Comparison of ENCODE assay signal across 32 mouse cellular contexts in genomic region chr7:107699926-107700325, GRCm38 (mm10). TPM values are rescaled to one million over a fixed set of nuclear protein-coding genes. Genes with fewer than 3 reads are reported as not detected.
DNase-seq lines count a peak whose midpoint lies in the region; ATAC-seq and TF ChIP-seq lines count a peak whose summit lies in the region.
"Had no signal": no experiment of that assay in that cellular context is flagged by ENCODE, and none has a peak within 500 bp of the region (broad histone marks: within the 10 kb centered on the region; RNA-seq: fewer than 3 reads in every experiment).

No protein-coding gene starts in this region.

- H3K4me1 ChIP-seq in liver, embryonic 16.5 days (ENCODE audit: control insufficient read depth, low read depth, low read length): no peaks in the 10 kb centered on the region; the same call in 1 of the 2 replicates
- H3K4me1 ChIP-seq in liver, embryonic 11.5 days (replicated peaks; ENCODE audit: control insufficient read depth, insufficient read depth, low read length): no peaks in the 10 kb centered on the region
- H3K4me1 ChIP-seq in lung, embryonic 14.5 days (ENCODE audit: insufficient read depth): no peaks in the 10 kb centered on the region
- H3K4me1 ChIP-seq in stomach, postnatal 0 days (replicated peaks; ENCODE audit: control insufficient read depth, insufficient read depth): no peaks in the 10 kb centered on the region
- no peaks in the 10 kb centered on the region for H3K4me1 ChIP-seq in hindbrain, postnatal 0 days (ENCODE audit: insufficient read depth, low read length)
- H3K4me1 ChIP-seq: forebrain, embryonic 15.5 days; hindbrain, embryonic 12.5 days; midbrain, embryonic 10.5 days; neural tube, embryonic 13.5 days had no signal

- WGBS in liver, embryonic 16.5 days (ENCODE audit: insufficient replicate concordance): 44% methylated on average over 1 of the region's 1 CpGs
- WGBS in liver, embryonic 11.5 days: 62% methylated on average over 1 of the region's 1 CpGs
- WGBS in lung, embryonic 14.5 days: 46% methylated on average over 1 of the region's 1 CpGs
- 53% methylated on average over 1 of the region's 1 CpGs for WGBS in stomach, postnatal 0 days
- 87% methylated on average over 1 of the region's 1 CpGs for WGBS in hindbrain, postnatal 0 days

- H3K27ac ChIP-seq in liver, embryonic 16.5 days (ENCODE audit: low read length): no peak overlapping the region
- no peak overlapping the region for H3K27ac ChIP-seq in liver, embryonic 11.5 days (ENCODE audit: low read depth, low read length)
- H3K27ac ChIP-seq in lung, embryonic 14.5 days (ENCODE audit: low read depth): peak overlapping the region; percentile 68; the same call in 1 of the 2 replicates
- H3K27ac ChIP-seq in stomach, postnatal 0 days (replicated peaks): 0 out of 2 replicates have a peak overlapping the region, but pooled peaks have one; percentile 36
- no peak overlapping the region for H3K27ac ChIP-seq in hindbrain, postnatal 0 days
- H3K27ac ChIP-seq: forebrain, embryonic 15.5 days; heart, embryonic 13.5 days; hindbrain, embryonic 12.5 days; midbrain, embryonic 10.5 days; neural tube, embryonic 13.5 days had no signal

- no peak overlapping the region for H3K9ac ChIP-seq in liver, embryonic 16.5 days (ENCODE audit: low read depth, low read length)
- H3K9ac ChIP-seq in liver, embryonic 11.5 days (ENCODE audit: low read depth, low read length): no peak overlapping the region
- no peak overlapping the region for H3K9ac ChIP-seq in lung, embryonic 14.5 days
- H3K9ac ChIP-seq in stomach, postnatal 0 days (ENCODE audit: low read length): no peak overlapping the region
- no peak overlapping the region for H3K9ac ChIP-seq in hindbrain, postnatal 0 days (replicated peaks; ENCODE audit: low read length)
- H3K9ac ChIP-seq: forebrain, embryonic 15.5 days; heart, embryonic 13.5 days; hindbrain, embryonic 12.5 days; neural tube, embryonic 13.5 days had no signal

- TF ChIP-seq EP300 in stomach, postnatal 0 days (optimal IDR thresholded peaks at IDR 0.05): no peak

- H3K36me3 ChIP-seq in liver, embryonic 16.5 days (ENCODE audit: control insufficient read depth, insufficient read depth): no peaks in the 10 kb centered on the region
- H3K36me3 ChIP-seq in liver, embryonic 11.5 days (ENCODE audit: control insufficient read depth, insufficient read depth, low read length): no peaks in the 10 kb centered on the region
- H3K36me3 ChIP-seq in lung, embryonic 14.5 days (ENCODE audit: insufficient read depth): no peaks in the 10 kb centered on the region
- no peaks in the 10 kb centered on the region for H3K36me3 ChIP-seq in stomach, postnatal 0 days (ENCODE audit: control insufficient read depth, insufficient read depth, low read length)
- no peaks in the 10 kb centered on the region for H3K36me3 ChIP-seq in hindbrain, postnatal 0 days (ENCODE audit: insufficient read depth, low read length)
- H3K36me3 ChIP-seq: forebrain, embryonic 15.5 days; heart, embryonic 13.5 days; hindbrain, embryonic 12.5 days; midbrain, embryonic 10.5 days; neural tube, embryonic 13.5 days had no signal

- ATAC-seq in liver, embryonic 16.5 days (ENCODE audit: low read depth): peak; percentile 54
- no peak for ATAC-seq in liver, embryonic 11.5 days (replicated peaks; ENCODE audit: low FRiP score)
- peak; percentile 80 for ATAC-seq in lung, embryonic 14.5 days (ENCODE audit: insufficient read depth)
- ATAC-seq in stomach, postnatal 0 days (ENCODE audit: low FRiP score, low TSS enrichment): peak; percentile 23; the same call in 1 of the 2 replicates
- no peak for ATAC-seq in hindbrain, postnatal 0 days
- ATAC-seq: activated CD4-positive, CD25-positive, alpha-beta regulatory T cell, adult 4 months; forebrain, embryonic 15.5 days; midbrain, embryonic 16.5 days had no signal

- H3K4me2 ChIP-seq in liver, embryonic 16.5 days (ENCODE audit: low read depth, low read length): no peak overlapping the region
- H3K4me2 ChIP-seq in liver, embryonic 11.5 days: no peak overlapping the region
- H3K4me2 ChIP-seq in lung, embryonic 14.5 days: no peak overlapping the region
- no peak overlapping the region for H3K4me2 ChIP-seq in stomach, postnatal 0 days (replicated peaks; ENCODE audit: low read depth)
- no peak overlapping the region for H3K4me2 ChIP-seq in hindbrain, postnatal 0 days (ENCODE audit: low read depth, low read length)
- H3K4me2 ChIP-seq: forebrain, embryonic 15.5 days; heart, embryonic 13.5 days; hindbrain, embryonic 12.5 days; neural tube, embryonic 13.5 days had no signal

- no peak for TF ChIP-seq CTCF in lung, embryonic 14.5 days (IDR thresholded peaks at IDR 0.05; ENCODE audit: low read depth)
- no peak for TF ChIP-seq CTCF in stomach, postnatal 0 days (IDR thresholded peaks at IDR 0.05; ENCODE audit: low read depth)
- TF ChIP-seq CTCF in hindbrain, postnatal 0 days (IDR thresholded peaks at IDR 0.05; ENCODE audit: low read depth): no peak

- no peaks in the 10 kb centered on the region for H3K27me3 ChIP-seq in liver, embryonic 16.5 days (ENCODE audit: control insufficient read depth, insufficient read depth, low read depth, low read length)
- no peaks in the 10 kb centered on the region for H3K27me3 ChIP-seq in liver, embryonic 11.5 days (replicated peaks; ENCODE audit: control insufficient read depth, insufficient read depth, low read length)
- H3K27me3 ChIP-seq in lung, embryonic 14.5 days (ENCODE audit: insufficient read depth, low read length): no peaks in the 10 kb centered on the region
- no peaks in the 10 kb centered on the region for H3K27me3 ChIP-seq in stomach, postnatal 0 days (ENCODE audit: control insufficient read depth, insufficient read depth, low read length)
- no peaks in the 10 kb centered on the region; the same call in 1 of the 2 replicates for H3K27me3 ChIP-seq in hindbrain, postnatal 0 days (ENCODE audit: insufficient read depth, low read length)
- H3K27me3 ChIP-seq: forebrain, embryonic 15.5 days; heart, embryonic 13.5 days had no signal

- no peak for DNase-seq in liver, embryonic 11.5 days (ENCODE audit: low spot score)
- DNase-seq in lung, embryonic 14.5 days: peak; percentile 51
- peak; percentile 50 for DNase-seq in lung, postnatal 10 days
- no peak for DNase-seq in stomach, postnatal 0 days (ENCODE audit: low spot score)
- DNase-seq in ovary, postnatal 10 days (ENCODE audit: low spot score): no peak
- no peak for DNase-seq in hindbrain, postnatal 0 days (ENCODE audit: low spot score)
- DNase-seq: adrenal gland, postnatal 10 days; cerebellum, adult 8-10 months; cerebellum, postnatal 36 days; gastrocnemius, postnatal 10 days; kidney, adult 2 months; kidney, postnatal 4 days; layer of hippocampus, adult 9-11 months; liver; right cerebral cortex, adult 18-20 months; thymus, adult 2 months; thymus, postnatal 4 days had no signal

- no peaks in the 10 kb centered on the region for H3K9me3 ChIP-seq in liver, embryonic 16.5 days (replicated peaks; ENCODE audit: control insufficient read depth, low read length)
- H3K9me3 ChIP-seq in liver, embryonic 11.5 days (ENCODE audit: control insufficient read depth, low read length): no peaks in the 10 kb centered on the region
- H3K9me3 ChIP-seq in lung, embryonic 14.5 days (ENCODE audit: low read depth, low read length): no peaks in the 10 kb centered on the region
- H3K9me3 ChIP-seq in stomach, postnatal 0 days (ENCODE audit: control insufficient read depth, low read length): no peaks in the 10 kb centered on the region
- no peaks in the 10 kb centered on the region for H3K9me3 ChIP-seq in hindbrain, postnatal 0 days (ENCODE audit: low read length)
- H3K9me3 ChIP-seq: forebrain, embryonic 15.5 days; heart, embryonic 13.5 days; hindbrain, embryonic 12.5 days; midbrain, embryonic 10.5 days; neural tube, embryonic 13.5 days had no signal

- H3K4me3 ChIP-seq in liver, embryonic 16.5 days (ENCODE audit: low read depth, low read length): no peak overlapping the region
- H3K4me3 ChIP-seq in liver, embryonic 11.5 days (ENCODE audit: low read depth, low read length): no peak overlapping the region
- no peak overlapping the region for H3K4me3 ChIP-seq in lung, embryonic 14.5 days (ENCODE audit: low read depth, low read length)
- no peak overlapping the region for H3K4me3 ChIP-seq in stomach, postnatal 0 days (ENCODE audit: low read depth, low read length)
- no peak overlapping the region for H3K4me3 ChIP-seq in hindbrain, postnatal 0 days (ENCODE audit: low read length)
- H3K4me3 ChIP-seq: forebrain, embryonic 15.5 days; heart, embryonic 13.5 days; hindbrain, embryonic 12.5 days; midbrain, embryonic 10.5 days; myocyte; neural tube, embryonic 13.5 days had no signal

RNA-seq across cellular contexts. Expression of gene Cyb5r2, which starts 57.9 kb away (rescaled TPM):
- 0.08 TPM in 1 of 2 replicates, not detected in the other for polyA plus RNA-seq in liver, embryonic 16.5 days (2015; fragmentation: Nextera tagmentation; extraction: Ambion mirVana)
- 0.25 TPM in 1 of 2 replicates, not detected in the other for polyA plus RNA-seq in liver, embryonic 11.5 days (2014; fragmentation: Nextera tagmentation; extraction: Ambion mirVana)
- 0.14 and 0.18 TPM in 2 replicates for polyA plus RNA-seq in lung, embryonic 14.5 days (2014; fragmentation: Nextera tagmentation; extraction: Ambion mirVana)
- polyA plus RNA-seq in stomach, postnatal 0 days (2015; fragmentation: Nextera tagmentation; extraction: Ambion mirVana): 0.04 and 0.08 TPM in 2 replicates
- 0.21 TPM in 1 of 2 replicates, not detected in the other for total RNA-seq in hindbrain, postnatal 0 days (2014; rRNA removed)
- polyA plus RNA-seq in hindbrain, postnatal 0 days (2015; fragmentation: Nextera tagmentation; extraction: Ambion mirVana): 0.20 and 0.66 TPM in 2 replicates
- total RNA-seq: adrenal gland, postnatal 10 days; granulocyte monocyte progenitor cell, adult 5-6 weeks; heart, postnatal 25 days; left cerebral cortex, adult 18-20 months; left cerebral cortex, postnatal 25 days; MEL had no signal
- polyA plus RNA-seq: activated CD4-positive, CD25-positive, alpha-beta regulatory T cell, adult 4 months; C2C12; forebrain, embryonic 15.5 days; kidney, adult 2 months; midbrain, embryonic 16.5 days had no signal

Comparison
In these comparisons a context has a peak if more than half of its experiments do, and no peak if none do; other contexts are left out.
1. ATAC-seq: peak in liver, embryonic 16.5 days (single experiment), lung, embryonic 14.5 days (single experiment) and stomach, postnatal 0 days (single experiment); none in liver, embryonic 11.5 days (single experiment) and hindbrain, postnatal 0 days (single experiment).
2. H3K27ac ChIP-seq: peak in lung, embryonic 14.5 days (single experiment) and stomach, postnatal 0 days (single experiment); none in liver, embryonic 16.5 days (single experiment), liver, embryonic 11.5 days (single experiment) and hindbrain, postnatal 0 days (single experiment).
3. DNase-seq: peak in lung, embryonic 14.5 days (single experiment) and lung, postnatal 10 days (single experiment); none in liver, embryonic 11.5 days (single experiment), stomach, postnatal 0 days (single experiment), ovary, postnatal 10 days (single experiment) and hindbrain, postnatal 0 days (single experiment).